25 mouse cellular contexts compared by ENCODE assay signal in the genomic region with DNA sequence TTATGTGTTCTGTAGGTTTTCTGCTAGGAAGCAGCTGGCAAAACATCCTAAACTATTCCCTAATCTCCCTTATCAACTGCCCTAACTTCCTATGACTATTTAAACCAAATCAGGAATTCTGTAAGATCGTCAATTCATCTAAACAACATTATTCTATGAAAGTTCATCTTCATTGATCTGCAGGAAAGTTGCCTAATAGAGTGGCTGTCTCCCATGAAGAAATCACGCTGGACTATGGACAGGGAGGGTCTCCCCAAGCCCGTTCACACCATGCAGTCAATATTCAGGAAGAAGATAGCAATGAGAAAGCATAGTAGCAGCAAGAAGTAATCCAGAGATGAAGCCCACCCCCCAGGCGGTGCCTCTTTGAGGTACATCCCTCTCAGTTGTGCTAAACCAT. TPM values are rescaled to one million over a fixed set of nuclear protein-coding genes. Genes with fewer than 3 reads are reported as not detected.
A peak's percentile ranks its signal among the peaks of the same experiment; 100 is the strongest.
DNase-seq lines count a peak whose midpoint lies in the region; ATAC-seq and TF ChIP-seq lines count a peak whose summit lies in the region.
"Had no signal": no experiment of that assay in that cellular context is flagged by ENCODE, and none has a peak within 500 bp of the region (broad histone marks: within the 10 kb centered on the region; RNA-seq: fewer than 3 reads in every experiment).

No protein-coding gene starts in this region.

- H3K27ac ChIP-seq in liver, adult 2 months (replicated peaks; ENCODE audit: insufficient read depth, low read depth, low read length) = peak overlapping the region; percentile 88
- no peak overlapping the region for H3K27ac ChIP-seq in liver, embryonic 11.5 days (ENCODE audit: low read depth, low read length)
- peak overlapping the region; percentile 59; the same call in 1 of the 2 replicates for H3K27ac ChIP-seq in embryonic fibroblast, embryonic 13.5 days (ENCODE audit: insufficient read depth, low read length)
- peak overlapping the region; percentile 69 for H3K27ac ChIP-seq in liver, embryonic 15.5 days (replicated peaks)
- H3K27ac ChIP-seq in forebrain, embryonic 16.5 days (ENCODE audit: low read length) = no peak overlapping the region
- H3K27ac ChIP-seq: embryonic facial prominence, embryonic 12.5 days; forebrain, embryonic 12.5 days; heart, embryonic 13.5 days; hindbrain, embryonic 15.5 days had no signal

- no peak overlapping the region for H3K4me3 ChIP-seq in liver, adult 2 months (ENCODE audit: insufficient read depth, low read depth, low read length)
- H3K4me3 ChIP-seq in liver, embryonic 11.5 days (ENCODE audit: low read depth, low read length) = no peak overlapping the region
- peak overlapping the region; percentile 8; the same call in 1 of the 2 replicates for H3K4me3 ChIP-seq in G1E (ENCODE audit: low read depth, low read length)
- H3K4me3 ChIP-seq in embryonic fibroblast, embryonic 13.5 days (ENCODE audit: insufficient read depth, low read length) = no peak overlapping the region
- H3K4me3 ChIP-seq in liver, embryonic 15.5 days (replicated peaks) = no peak overlapping the region
- H3K4me3 ChIP-seq in forebrain, embryonic 16.5 days (replicated peaks; ENCODE audit: low read length) = no peak overlapping the region
- H3K4me3 ChIP-seq: embryonic facial prominence, embryonic 12.5 days; forebrain, embryonic 12.5 days; heart, embryonic 13.5 days; hindbrain, embryonic 15.5 days had no signal

- no peak for TF ChIP-seq CTCF in liver, adult 2 months (IDR thresholded peaks at IDR 0.05; ENCODE audit: low read depth, low read length)
- TF ChIP-seq CTCF in G1E (IDR thresholded peaks at IDR 0.05; ENCODE audit: low read depth, low read length) = no peak
- TF ChIP-seq CTCF in embryonic fibroblast, embryonic 13.5 days (IDR thresholded peaks at IDR 0.05; ENCODE audit: borderline replicate concordance, insufficient read depth, low read length) = no peak

- no peaks in the 10 kb centered on the region for H3K9me3 ChIP-seq in liver, embryonic 11.5 days (ENCODE audit: control insufficient read depth, low read length)
- H3K9me3 ChIP-seq in G1E (replicated peaks) = no peaks in the 10 kb centered on the region
- no peaks in the 10 kb centered on the region for H3K9me3 ChIP-seq in liver, embryonic 15.5 days (replicated peaks)
- H3K9me3 ChIP-seq in forebrain, embryonic 16.5 days (ENCODE audit: control insufficient read depth, low read length) = no peaks in the 10 kb centered on the region
- H3K9me3 ChIP-seq: embryonic facial prominence, embryonic 12.5 days; forebrain, embryonic 12.5 days; heart, embryonic 13.5 days; hindbrain, embryonic 15.5 days had no signal

- TF ChIP-seq POLR2A in liver, adult 2 months (IDR thresholded peaks at IDR 0.05; ENCODE audit: extremely low read depth, insufficient read depth, low read length) = no peak
- no peak for TF ChIP-seq POLR2A in embryonic fibroblast, embryonic 13.5 days (IDR thresholded peaks at IDR 0.05; ENCODE audit: low read depth, low read length)

- H3K4me2 ChIP-seq in liver, embryonic 11.5 days = no peak overlapping the region
- H3K4me2 ChIP-seq in liver, embryonic 15.5 days = no peak overlapping the region
- no peak overlapping the region for H3K4me2 ChIP-seq in forebrain, embryonic 16.5 days (ENCODE audit: low read length)
- H3K4me2 ChIP-seq: embryonic facial prominence, embryonic 12.5 days; forebrain, embryonic 12.5 days; heart, embryonic 13.5 days; hindbrain, embryonic 15.5 days had no signal

- H3K36me3 ChIP-seq in liver, adult 2 months (ENCODE audit: control insufficient read depth, insufficient read depth, low read length) = peaks cover 3% of the 10 kb centered on the region; the same call in 1 of the 2 replicates
- H3K36me3 ChIP-seq in liver, embryonic 11.5 days (ENCODE audit: control insufficient read depth, insufficient read depth, low read length) = no peaks in the 10 kb centered on the region
- peaks cover 26% of the 10 kb centered on the region for H3K36me3 ChIP-seq in G1E (replicated peaks)
- no peaks in the 10 kb centered on the region for H3K36me3 ChIP-seq in liver, embryonic 15.5 days (replicated peaks)
- no peaks in the 10 kb centered on the region for H3K36me3 ChIP-seq in forebrain, embryonic 16.5 days (ENCODE audit: control insufficient read depth, insufficient read depth)
- H3K36me3 ChIP-seq: embryonic facial prominence, embryonic 12.5 days; forebrain, embryonic 12.5 days; heart, embryonic 13.5 days; hindbrain, embryonic 15.5 days had no signal

- ATAC-seq in liver, embryonic 11.5 days (replicated peaks; ENCODE audit: low FRiP score) = no peak
- ATAC-seq in G1E (ENCODE audit: extremely low read depth, insufficient number of reproducible peaks, low FRiP score, poor library complexity, severe bottlenecking) = no peak
- no peak for ATAC-seq in liver, embryonic 15.5 days (ENCODE audit: insufficient read depth)
- ATAC-seq in forebrain, embryonic 16.5 days = no peak
- ATAC-seq: forebrain, postnatal 0 days had no signal

- peaks cover 21% of the 10 kb centered on the region for H3K4me1 ChIP-seq in liver, adult 2 months (ENCODE audit: control insufficient read depth, insufficient read depth, low read length)
- H3K4me1 ChIP-seq in liver, embryonic 11.5 days (replicated peaks; ENCODE audit: control insufficient read depth, insufficient read depth, low read length) = peaks cover 49% of the 10 kb centered on the region
- peaks cover 74% of the 10 kb centered on the region for H3K4me1 ChIP-seq in G1E (ENCODE audit: insufficient read depth, low read depth, low read length)
- peaks cover 3% of the 10 kb centered on the region for H3K4me1 ChIP-seq in embryonic fibroblast, embryonic 13.5 days (ENCODE audit: control insufficient read depth, insufficient read depth, low read length)
- H3K4me1 ChIP-seq in liver, embryonic 15.5 days (replicated peaks) = peaks cover 62% of the 10 kb centered on the region
- no peaks in the 10 kb centered on the region for H3K4me1 ChIP-seq in forebrain, embryonic 16.5 days (replicated peaks; ENCODE audit: control insufficient read depth, insufficient read depth, low read length)
- H3K4me1 ChIP-seq: hindbrain, embryonic 15.5 days had no signal

- WGBS in liver, adult 2 months = 12% methylated on average over 4 of the region's 4 CpGs
- 60% methylated on average over 4 of the region's 4 CpGs for WGBS in liver, embryonic 11.5 days
- 59% methylated on average over 4 of the region's 4 CpGs for WGBS in liver, embryonic 15.5 days (ENCODE audit: insufficient replicate concordance)
- WGBS in forebrain, embryonic 16.5 days = 82% methylated on average over 4 of the region's 4 CpGs

- no peaks in the 10 kb centered on the region; the same call in 1 of the 2 replicates for H3K79me2 ChIP-seq in liver, adult 2 months (ENCODE audit: control insufficient read depth, insufficient read depth, low read length)

- DNase-seq in liver, adult 2 months (ENCODE audit: extremely low read depth, low read depth, low spot score) = peak; percentile 84
- no peak for DNase-seq in liver, embryonic 11.5 days (ENCODE audit: low spot score)
- DNase-seq in G1E (ENCODE audit: low spot score) = no peak
- no peak for DNase-seq in layer of hippocampus, adult 11-12 months (ENCODE audit: low spot score)
- DNase-seq: adrenal gland, adult 8-10 months; adrenal gland, postnatal 36 days; cerebellum, adult 11 months; cerebellum, adult 8-10 months; cerebellum, postnatal 25 days; forebrain, postnatal 0 days; gastrocnemius, postnatal 14 days; heart, postnatal 36 days had no signal

- no peak overlapping the region for H3K9ac ChIP-seq in liver, adult 2 months (ENCODE audit: low read depth, low read length)
- no peak overlapping the region for H3K9ac ChIP-seq in liver, embryonic 11.5 days (ENCODE audit: low read depth, low read length)
- H3K9ac ChIP-seq in liver, embryonic 15.5 days = no peak overlapping the region
- H3K9ac ChIP-seq in forebrain, embryonic 16.5 days (replicated peaks; ENCODE audit: low read depth, low read length) = no peak overlapping the region
- H3K9ac ChIP-seq: embryonic facial prominence, embryonic 12.5 days; forebrain, embryonic 12.5 days; forebrain, postnatal 0 days; heart, embryonic 13.5 days; hindbrain, embryonic 15.5 days had no signal

- H3K27me3 ChIP-seq in liver, adult 2 months (ENCODE audit: control insufficient read depth, insufficient read depth, low read length) = no peaks in the 10 kb centered on the region
- H3K27me3 ChIP-seq in liver, embryonic 11.5 days (replicated peaks; ENCODE audit: control insufficient read depth, insufficient read depth, low read length) = no peaks in the 10 kb centered on the region
- no peaks in the 10 kb centered on the region for H3K27me3 ChIP-seq in G1E (ENCODE audit: insufficient read depth, low read length)
- no peaks in the 10 kb centered on the region for H3K27me3 ChIP-seq in liver, embryonic 15.5 days
- no peaks in the 10 kb centered on the region for H3K27me3 ChIP-seq in forebrain, embryonic 16.5 days (replicated peaks; ENCODE audit: control insufficient read depth, insufficient read depth, low read length)
- H3K27me3 ChIP-seq: CH12.LX; embryonic facial prominence, embryonic 12.5 days; forebrain, embryonic 12.5 days; heart, embryonic 13.5 days; hindbrain, embryonic 15.5 days had no signal

RNA-seq across cellular contexts. Expression of gene Ifi47, which starts 14.8 kb away (rescaled TPM):
- 20.0 and 21.3 TPM in 2 replicates for total RNA-seq in liver, adult 2 months (2014; rRNA removed)
- 8.2 and 12.7 TPM in 2 replicates for polyA plus RNA-seq in liver, adult 2 months (2012; rRNA removed)
- polyA plus RNA-seq in liver, embryonic 11.5 days (2014; fragmentation: Nextera tagmentation; extraction: Ambion mirVana) = 6.0 and 8.2 TPM in 2 replicates
- total RNA-seq in G1E (2014; fragmentation: Nextera tagmentation) (16.5 and 25.1 TPM in 2 replicates), G1E (2017) (31.6 and 32.2 TPM in 2 replicates)
- 0.81 and 0.99 TPM in 2 replicates for polyA plus RNA-seq in G1E (2012)
- 4.8 and 7.6 TPM in 2 replicates for polyA plus RNA-seq in embryonic fibroblast, embryonic 13.5 days (2011; ENCODE audit: insufficient read length, low read depth, missing spikeins)
- 7.0 and 7.1 TPM in 2 replicates for polyA plus RNA-seq in liver, embryonic 15.5 days (2015; fragmentation: Nextera tagmentation; extraction: Ambion mirVana)
- 0.56 and 0.81 TPM in 2 replicates for polyA plus RNA-seq in forebrain, embryonic 16.5 days (2015; fragmentation: Nextera tagmentation; extraction: Ambion mirVana)

RNA-seq across cellular contexts. Expression of gene Olfr1396, which starts 23.5 kb away (rescaled TPM):
- total RNA-seq in liver, adult 2 months (2014; rRNA removed) = under 0.01 and 0.07 TPM in 2 replicates
- 0.02 and 0.06 TPM in 2 replicates for polyA plus RNA-seq in liver, adult 2 months (2012; rRNA removed)
- polyA plus RNA-seq in liver, embryonic 11.5 days (2014; fragmentation: Nextera tagmentation; extraction: Ambion mirVana) = not detected in 2 replicates
- total RNA-seq in G1E (2014; fragmentation: Nextera tagmentation) = not detected in 2 replicates
- total RNA-seq in G1E (2017) = 0.06 and 0.11 TPM in 2 replicates
- polyA plus RNA-seq in G1E (2012) = not detected in 2 replicates
- polyA plus RNA-seq in embryonic fibroblast, embryonic 13.5 days (2011; ENCODE audit: insufficient read length, low read depth, missing spikeins) = not detected in 2 replicates
- not detected in 2 replicates for polyA plus RNA-seq in liver, embryonic 15.5 days (2015; fragmentation: Nextera tagmentation; extraction: Ambion mirVana)
- not detected in 2 replicates for polyA plus RNA-seq in forebrain, embryonic 16.5 days (2015; fragmentation: Nextera tagmentation; extraction: Ambion mirVana)
- total RNA-seq: CH12.LX; gastrocnemius, adult 18-20 months had no signal
- polyA plus RNA-seq: cortical plate, adult 2 months; embryonic facial prominence, embryonic 12.5 days; forebrain, embryonic 12.5 days; heart, embryonic 13.5 days; hindbrain, embryonic 11.5 days; hindbrain, embryonic 15.5 days had no signal

RNA-seq across cellular contexts. Expression of gene Tgtp2, which starts 27.2 kb away (rescaled TPM):
- 5.7 and 6.9 TPM in 2 replicates for total RNA-seq in liver, adult 2 months (2014; rRNA removed)
- polyA plus RNA-seq in liver, adult 2 months (2012; rRNA removed) = 1.1 and 1.3 TPM in 2 replicates
- polyA plus RNA-seq in liver, embryonic 11.5 days (2014; fragmentation: Nextera tagmentation; extraction: Ambion mirVana) = 0.23 and 0.58 TPM in 2 replicates
- total RNA-seq in G1E (2014; fragmentation: Nextera tagmentation) = 8.3 and 10.0 TPM in 2 replicates
- total RNA-seq in G1E (2017) = 23.1 and 25.2 TPM in 2 replicates
- polyA plus RNA-seq in G1E (2012) = 0.20 and 0.26 TPM in 2 replicates
- polyA plus RNA-seq in embryonic fibroblast, embryonic 13.5 days (2011; ENCODE audit: insufficient read length, low read depth, missing spikeins) = 6.4 and 6.5 TPM in 2 replicates
- polyA plus RNA-seq in liver, embryonic 15.5 days (2015; fragmentation: Nextera tagmentation; extraction: Ambion mirVana) = 0.86 and 1.1 TPM in 2 replicates
- polyA plus RNA-seq in forebrain, embryonic 16.5 days (2015; fragmentation: Nextera tagmentation; extraction: Ambion mirVana) = not detected in 2 replicates
- total RNA-seq: forebrain, postnatal 0 days; gastrocnemius, postnatal 14 days had no signal
- polyA plus RNA-seq: forebrain, embryonic 12.5 days; forebrain, postnatal 0 days; hindbrain, embryonic 11.5 days; hindbrain, embryonic 15.5 days had no signal

RNA-seq across cellular contexts. Expression of gene 9930111J21Rik2, which starts 40.1 kb away (rescaled TPM):
- 2.8 and 4.0 TPM in 2 replicates for total RNA-seq in liver, adult 2 months (2014; rRNA removed)
- polyA plus RNA-seq in liver, adult 2 months (2012; rRNA removed) = 0.30 and 0.44 TPM in 2 replicates
- 0.30 and 0.31 TPM in 2 replicates for polyA plus RNA-seq in liver, embryonic 11.5 days (2014; fragmentation: Nextera tagmentation; extraction: Ambion mirVana)
- 4.6 and 7.8 TPM in 2 replicates for total RNA-seq in G1E (2014; fragmentation: Nextera tagmentation)
- total RNA-seq in G1E (2017) = 2.9 and 4.1 TPM in 2 replicates
- 0.04 and 0.07 TPM in 2 replicates for polyA plus RNA-seq in G1E (2012)
- 2.4 and 6.0 TPM in 2 replicates for polyA plus RNA-seq in embryonic fibroblast, embryonic 13.5 days (2011; ENCODE audit: insufficient read length, low read depth, missing spikeins)
- 1.2 and 1.6 TPM in 2 replicates for polyA plus RNA-seq in liver, embryonic 15.5 days (2015; fragmentation: Nextera tagmentation; extraction: Ambion mirVana)
- polyA plus RNA-seq in forebrain, embryonic 16.5 days (2015; fragmentation: Nextera tagmentation; extraction: Ambion mirVana) = 0.34 and 0.53 TPM in 2 replicates

RNA-seq across cellular contexts. Expression of gene Olfr1395, which starts 50.9 kb away (rescaled TPM):
- total RNA-seq in liver, adult 2 months (2014; rRNA removed) = not detected in 2 replicates
- not detected in 2 replicates for polyA plus RNA-seq in liver, adult 2 months (2012; rRNA removed)
- not detected in 2 replicates for polyA plus RNA-seq in liver, embryonic 11.5 days (2014; fragmentation: Nextera tagmentation; extraction: Ambion mirVana)
- total RNA-seq in G1E (2014; fragmentation: Nextera tagmentation) (not detected in 2 replicates), G1E (2017) (0.06 and 0.16 TPM in 2 replicates)
- not detected in 2 replicates for polyA plus RNA-seq in G1E (2012)
- not detected in 2 replicates for polyA plus RNA-seq in embryonic fibroblast, embryonic 13.5 days (2011; ENCODE audit: insufficient read length, low read depth, missing spikeins)
- not detected in 2 replicates for polyA plus RNA-seq in liver, embryonic 15.5 days (2015; fragmentation: Nextera tagmentation; extraction: Ambion mirVana)
- polyA plus RNA-seq in forebrain, embryonic 16.5 days (2015; fragmentation: Nextera tagmentation; extraction: Ambion mirVana) = not detected in 2 replicates
- total RNA-seq: adrenal gland, adult 8-10 months; adrenal gland, postnatal 36 days; CH12.LX; forebrain, postnatal 0 days; gastrocnemius, adult 18-20 months; gastrocnemius, postnatal 14 days; heart, adult 8-10 months; heart, postnatal 36 days had no signal
- polyA plus RNA-seq: cortical plate, adult 2 months; embryonic facial prominence, embryonic 12.5 days; forebrain, embryonic 12.5 days; forebrain, postnatal 0 days; heart, embryonic 13.5 days; heart, postnatal 0 days; hindbrain, embryonic 11.5 days; hindbrain, embryonic 15.5 days had no signal

Comparison
In these comparisons a context has a peak if more than half of its experiments do, and no peak if none do; other contexts are left out.
1. H3K27ac ChIP-seq: peak in liver, adult 2 months (single experiment), embryonic fibroblast, embryonic 13.5 days (single experiment) and liver, embryonic 15.5 days (single experiment); none in liver, embryonic 11.5 days (single experiment) and forebrain, embryonic 16.5 days (single experiment).